Mouse (Mus musculus) Patski (cell line): ENCODE results near the gene Arhgap11a. TPM values are rescaled to one million over a fixed set of nuclear protein-coding genes. Genes with fewer than 3 reads are reported as not detected.

Experiments used
- ATAC-seq: fragments of 100-300 bp; one replicate; pipeline ENCODE4 v1.8.0; 2021
- CTCF ChIA-PET: fragments of 350-600 bp; sonication (Branson Sonifier 250); formaldehyde crosslinking; loops from one replicate; lab custom pipeline; 2022; ENCODE audit warnings: inconsistent platforms; lab: Charles Lee
- POLR2A ChIA-PET: fragments of 350-600 bp; sonication (Branson Sonifier 250); formaldehyde crosslinking; loops from one replicate; lab custom pipeline; 2022; ENCODE audit warnings: antibody characterized with exemption, inconsistent platforms; lab: Charles Lee
- DNase-seq: peaks from one replicate; pipeline ENCODE4 v3.0.0-alpha.2; 2011; ENCODE audit warnings: low read depth, low spot score
- H3K27me3 ChIP-seq: fragments of 371-371 bp; one replicate; pipeline ENCODE4 v1.5.1; 2021
- CTCF ChIP-seq: fragments of 100-300 bp; IDR thresholded peaks from one replicate; pipeline ENCODE4 v1.5.1; 2021
- in situ Hi-C: fragments of 300-500 bp; cut with MboI; formaldehyde crosslinking; loops from 3 replicates; pipeline ENCODE4 v1.11.1; 2018; ENCODE audit warnings: low pct_unique_long_range_greater_than_20kb, mixed read lengths
- polyA plus RNA-seq: library from polyadenylated mRNA; unstranded; gene quantifications from one replicate; pipeline ENCODE4 v1.2.3, GENCODE M21; 2021

Arhgap11a gene
- polyA plus RNA-seq, 1 experiment from 2014 or later: 30.1 TPM

- DNase-seq: no peak
- ChIA-PET POLR2A (no interaction called here), CTCF (no interaction called here)
- TF ChIP-seq CTCF: no peak
- in situ Hi-C loops: no loop called here
- ATAC-seq: no peak
- H3K27me3 ChIP-seq: no peaks in the 10 kb centered on the region
Measured at GRCm38 (mm10) chr2:113820117-113820516, 28.3 kb downstream of the Arhgap11a start.

GRCm38 (mm10) chr2:113817681-113818606 lies 30.5 kb downstream of the Arhgap11a start:
- POLR2A ChIA-PET: interaction anchor here (0.5 to 0.6 kb wide), 2 partner anchors 428 to 917 kb away, joined by 3 to 4 read pairs; no protein-coding TSS in a partner anchor
- TF ChIP-seq CTCF: no peak
- in situ Hi-C loops: no loop called here
- ATAC-seq (peak; percentile 57), DNase-seq (no peak)
- H3K27me3 ChIP-seq: no peaks in the 10 kb centered on the region
- CTCF ChIA-PET: interaction anchor here (0.7 to 1.6 kb wide), 4 partner anchors 10 to 282 kb away, joined by 3 to 10 read pairs (median 5); no protein-coding TSS in a partner anchor

- in situ Hi-C loops: loop anchor here (10.0 kb wide), 3 partner anchors 273 to 503 kb away; no protein-coding TSS in a partner anchor
- POLR2A ChIA-PET: interaction anchor here (1.2 kb wide), 1 partner anchor 10 kb away, joined by 3 read pairs; no protein-coding TSS in a partner anchor
- DNase-seq (no peak), ATAC-seq (peak; percentile 60)
- CTCF ChIA-PET: interaction anchor here (0.6 to 1.7 kb wide), 13 partner anchors 9 to 497 kb away, joined by 3 to 10 read pairs (median 3); no protein-coding TSS in a partner anchor
- TF ChIP-seq CTCF: peak; percentile 85
- no peaks in the 10 kb centered on the region for H3K27me3 ChIP-seq
Measured at GRCm38 (mm10) chr2:113807640-113808039, 40.8 kb downstream of the Arhgap11a start.

GRCm38 (mm10) chr2:113806851-113807577 lies 41.4 kb downstream of the Arhgap11a start:
- POLR2A ChIA-PET: interaction anchor here (1.2 kb wide), 1 partner anchor 10 kb away, joined by 3 read pairs; no protein-coding TSS in a partner anchor

GRCm38 (mm10) chr2:113805765-113806164 lies 42.7 kb downstream of the Arhgap11a start:
- no peak for ATAC-seq
- TF ChIP-seq CTCF: no peak
- ChIA-PET CTCF (interaction anchor here (0.9 kb wide), 1 partner anchor 9 kb away, joined by 4 read pairs; no protein-coding TSS in a partner anchor), POLR2A (no interaction called here)
- in situ Hi-C loops: loop anchor here (10.0 kb wide), 3 partner anchors 271 to 501 kb away; no protein-coding TSS in a partner anchor
- H3K27me3 ChIP-seq: no peaks in the 10 kb centered on the region
- no peak for DNase-seq

More at GRCm38 (mm10) chr2:113806851-113807577, 41.4 kb downstream of the Arhgap11a start:
- in situ Hi-C loops: loop anchor here (10.0 kb wide), 3 partner anchors 272 to 502 kb away; no protein-coding TSS in a partner anchor
- ATAC-seq (no peak), DNase-seq (no peak)
- H3K27me3 ChIP-seq: no peaks in the 10 kb centered on the region
- CTCF ChIA-PET: interaction anchor here (0.6 to 1.7 kb wide), 12 partner anchors 10 to 496 kb away, joined by 3 to 10 read pairs (median 4); no protein-coding TSS in a partner anchor
- no peak for TF ChIP-seq CTCF

GRCm38 (mm10) chr2:113803753-113804152 lies 44.7 kb downstream of the Arhgap11a start:
- DNase-seq (no peak), ATAC-seq (no peak)
- ChIA-PET POLR2A (no interaction called here), CTCF (interaction anchor here (0.5 to 0.7 kb wide), 2 partner anchors 14 to 19 kb away, joined by 3 read pairs; no protein-coding TSS in a partner anchor)
- TF ChIP-seq CTCF: no peak
- no peaks in the 10 kb centered on the region for H3K27me3 ChIP-seq
- in situ Hi-C loops: loop anchor here (10.0 kb wide), 3 partner anchors 269 to 499 kb away; no protein-coding TSS in a partner anchor

- ChIA-PET CTCF (no interaction called here), POLR2A (interaction anchor here (0.7 kb wide), 2 partner anchors 10 to 114 kb away, joined by 3 to 4 read pairs; no protein-coding TSS in a partner anchor)
- DNase-seq (no peak), ATAC-seq (no peak)
- in situ Hi-C loops: loop anchor here (10.0 kb wide), 3 partner anchors 266 to 496 kb away; no protein-coding TSS in a partner anchor
- H3K27me3 ChIP-seq: no peaks in the 10 kb centered on the region
- TF ChIP-seq CTCF: no peak
Measured at GRCm38 (mm10) chr2:113800846-113801245, 47.6 kb downstream of the Arhgap11a start.

- DNase-seq (no peak), ATAC-seq (no peak)
- CTCF ChIA-PET: interaction anchor here (0.9 kb wide), 1 partner anchor 9 kb away, joined by 3 read pairs; no protein-coding TSS in a partner anchor
- in situ Hi-C loops: loop anchor here (25.0 kb wide), 1 partner anchor 1011 kb away; no protein-coding TSS in a partner anchor
- TF ChIP-seq CTCF: no peak
- peaks cover 3% of the 10 kb centered on the region for H3K27me3 ChIP-seq
- POLR2A ChIA-PET: no interaction called here
Measured at GRCm38 (mm10) chr2:113798605-113799004, 49.9 kb downstream of the Arhgap11a start.

- POLR2A ChIA-PET: no interaction called here
- ATAC-seq (no peak), DNase-seq (no peak)
- TF ChIP-seq CTCF: no peak
- peaks cover 7% of the 10 kb centered on the region for H3K27me3 ChIP-seq
- CTCF ChIA-PET: interaction anchor here (1.0 kb wide), 1 partner anchor 13 kb away, joined by 3 read pairs; no protein-coding TSS in a partner anchor
- in situ Hi-C loops: loop anchor here (25.0 kb wide), 1 partner anchor 1008 kb away; no protein-coding TSS in a partner anchor
Measured at GRCm38 (mm10) chr2:113795186-113795585, 53.3 kb downstream of the Arhgap11a start.
